Mouse (Mus musculus) retina, postnatal 7 days (tissue): ENCODE measurements around the gene Cd44.

Source experiments
- DNase-seq: peaks from one replicate; pipeline ENCODE4 v3.0.0-alpha.2; 2012; ENCODE audit warnings: low read depth, low spot score

The Cd44 gene

DNA sequence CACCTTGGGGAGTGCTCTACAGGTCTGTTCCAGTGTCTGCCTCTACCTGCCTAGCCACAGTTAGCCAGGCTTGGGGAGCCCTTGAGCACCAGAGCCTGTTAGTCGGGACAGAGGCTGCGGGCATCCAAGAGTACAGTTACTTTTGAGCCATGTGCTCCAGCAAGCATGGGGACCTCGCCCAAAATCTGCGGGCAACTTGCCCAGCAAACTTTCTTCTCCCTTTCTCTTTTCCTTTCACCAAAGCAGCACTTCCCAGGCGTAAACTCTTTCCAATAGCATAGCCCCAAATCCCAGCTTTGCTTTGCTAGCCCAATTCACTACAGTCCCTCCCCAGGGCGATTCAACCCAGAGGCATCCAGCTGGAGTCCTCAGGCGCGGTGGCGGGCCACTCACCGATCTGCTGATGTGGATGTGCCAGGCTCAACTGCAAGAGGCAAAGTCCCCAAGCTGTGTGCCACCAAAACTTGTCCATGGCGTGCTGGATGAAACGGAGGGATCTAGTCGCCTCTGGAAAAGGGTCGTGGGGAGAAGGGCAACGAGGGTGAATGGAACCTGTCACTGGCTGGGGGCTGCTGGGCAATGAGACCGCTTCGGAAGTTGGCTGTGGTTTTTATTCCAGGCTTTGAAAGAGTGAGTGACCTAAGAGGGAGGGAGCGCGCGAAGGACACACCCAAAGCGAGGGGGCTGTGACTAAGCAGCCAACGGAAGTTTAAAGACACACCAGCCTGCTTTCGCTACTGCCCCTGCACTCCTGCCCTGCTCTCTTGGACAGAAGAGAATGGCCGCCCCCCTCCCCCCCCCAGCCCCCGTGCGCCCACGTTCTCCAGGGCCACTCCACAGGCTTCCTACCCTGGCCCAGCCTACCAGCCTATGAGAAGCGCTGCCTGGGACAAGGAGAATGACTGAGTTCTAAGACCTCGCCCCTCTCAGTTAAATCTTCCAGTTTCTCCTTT lies at the start of gene Cd44:
Gene Cd44 (minus strand): TSS at position 791 of the 953 bp plus-strand sequence.
- DNase-seq = no peak

DNA sequence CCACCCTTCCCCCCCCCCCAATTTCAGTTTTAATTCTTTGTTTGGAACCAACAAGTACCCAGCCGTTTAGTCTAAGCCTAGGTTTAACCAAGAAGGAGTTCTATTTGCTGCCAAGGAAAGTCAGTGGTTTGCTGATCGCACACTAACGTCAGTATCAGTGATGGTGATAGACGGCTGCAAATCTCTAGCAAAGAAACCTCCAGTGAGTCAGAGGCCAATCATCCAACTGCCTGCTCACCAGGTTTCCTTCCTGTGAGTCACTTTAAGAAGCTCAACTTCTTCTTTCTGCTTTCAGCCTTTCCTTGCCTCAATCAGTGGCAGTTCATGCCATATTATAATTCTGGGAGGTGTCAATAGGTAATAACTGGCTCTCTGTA lies 47.0 kb upstream of the Cd44 start:
- DNase-seq = no peak

DNA sequence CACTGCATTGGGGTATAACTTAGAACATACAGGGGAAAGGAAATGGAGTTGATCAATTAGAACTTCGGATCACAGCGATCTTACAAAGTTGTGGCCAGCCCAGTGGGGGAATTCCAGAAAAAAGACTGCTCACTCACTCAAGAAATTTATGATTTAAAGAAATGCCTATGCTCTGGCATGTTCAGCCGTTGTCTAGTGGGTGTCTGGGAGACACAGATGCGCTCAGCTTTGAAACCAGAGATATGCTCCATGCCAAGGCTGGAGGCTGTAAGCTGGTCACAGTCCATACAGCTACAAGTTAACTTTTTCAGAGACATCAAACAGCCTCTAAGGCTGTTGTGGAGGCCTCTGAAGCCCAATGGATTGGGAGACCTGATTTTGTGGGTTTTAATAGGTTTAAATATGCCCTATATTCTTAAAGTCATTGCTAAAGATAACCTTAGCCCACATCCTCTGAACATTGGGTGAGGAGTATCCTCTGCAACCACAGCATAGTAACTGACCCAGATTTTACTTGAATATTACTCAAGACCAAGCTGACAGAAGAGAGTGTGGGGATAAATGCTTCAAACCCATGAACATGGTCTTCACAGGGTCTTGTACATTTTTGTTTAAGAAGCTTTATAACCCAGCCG lies 46.5 kb upstream of the Cd44 start:
- DNase-seq = no peak

- no peak for DNase-seq
Measured at GRCm38 (mm10) chr2:102945111-102945510, 43.6 kb upstream of the Cd44 start.

GRCm38 (mm10) chr2:102944415-102945012 lies 43.0 kb upstream of the Cd44 start:
- DNase-seq = no peak

GRCm38 (mm10) chr2:102943983-102944382 lies 42.5 kb upstream of the Cd44 start:
- no peak for DNase-seq

- DNase-seq = no peak
Measured at GRCm38 (mm10) chr2:102942782-102943080, 41.3 kb upstream of the Cd44 start.

- no peak for DNase-seq
Measured at GRCm38 (mm10) chr2:102941937-102942781, 40.7 kb upstream of the Cd44 start.

DNA sequence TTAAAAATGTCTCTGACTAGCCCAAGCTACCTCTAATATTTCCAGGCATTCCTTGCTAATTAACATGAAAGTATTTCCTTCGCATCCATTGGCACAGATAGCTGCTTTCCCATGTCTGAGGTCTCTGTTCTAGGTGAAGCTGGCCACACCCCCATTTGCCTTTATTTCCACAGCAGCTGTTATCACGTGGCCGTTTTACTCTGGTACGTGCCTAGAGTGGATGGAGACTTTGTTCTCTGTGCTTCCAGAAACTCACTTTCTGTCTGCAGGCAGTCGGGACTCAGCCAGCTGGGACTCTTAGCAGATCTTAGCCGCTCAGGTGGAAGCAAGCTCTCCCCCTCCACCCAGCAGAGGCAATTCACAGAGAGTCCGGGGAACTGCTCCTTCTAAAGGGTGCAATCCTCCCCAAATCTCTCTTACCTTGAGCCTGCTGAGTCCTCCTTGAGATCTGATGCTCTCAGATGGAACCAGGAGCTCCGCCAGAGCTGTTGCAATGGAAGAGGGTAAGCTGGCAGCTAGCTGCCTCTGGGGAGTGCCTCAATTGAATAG lies 39.4 kb upstream of the Cd44 start:
- DNase-seq = no peak

DNA sequence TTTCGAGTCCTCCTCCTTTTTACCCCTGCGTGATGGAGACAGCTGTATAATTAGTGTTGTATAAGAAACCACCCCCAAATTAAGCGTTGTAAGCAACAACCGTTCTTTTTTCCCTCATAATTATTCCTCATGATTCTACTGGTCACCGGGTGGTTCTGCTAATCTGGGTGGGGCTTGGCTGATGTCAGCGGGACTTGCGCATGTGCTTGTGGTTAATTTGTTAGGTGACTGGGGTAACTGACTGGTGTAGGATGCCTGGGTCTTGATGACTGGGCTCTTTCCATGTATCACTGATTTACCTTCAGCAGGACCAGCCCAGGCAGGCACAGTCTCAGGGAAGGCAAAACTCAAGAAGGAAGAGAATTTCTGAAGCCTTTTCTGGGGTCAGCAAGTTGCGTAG lies 38.7 kb upstream of the Cd44 start:
- no peak for DNase-seq

DNA sequence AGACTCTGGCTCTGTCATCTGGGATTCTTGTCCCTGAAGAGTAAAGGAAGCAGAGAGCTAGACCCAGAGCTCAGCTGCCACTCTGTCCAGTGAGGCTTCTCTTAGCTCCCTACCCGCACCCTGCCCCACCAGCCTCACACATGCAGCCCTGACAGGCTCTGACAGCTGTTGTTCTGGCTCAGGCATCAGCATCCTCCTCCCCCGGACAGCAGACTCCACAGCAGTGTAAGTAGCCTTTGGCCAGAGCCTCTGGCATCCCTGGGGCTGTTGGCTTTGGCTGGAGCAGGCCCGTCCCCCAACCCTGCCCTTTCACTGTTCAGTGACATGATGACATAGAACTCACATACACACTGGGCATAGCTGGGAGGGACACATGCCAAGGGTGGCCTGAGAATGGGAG lies 35.4 kb upstream of the Cd44 start:
- DNase-seq = no peak

GRCm38 (mm10) chr2:102934834-102935233 lies 33.4 kb upstream of the Cd44 start:
- DNase-seq = no peak

GRCm38 (mm10) chr2:102933787-102934186 lies 32.3 kb upstream of the Cd44 start:
- no peak for DNase-seq

DNA sequence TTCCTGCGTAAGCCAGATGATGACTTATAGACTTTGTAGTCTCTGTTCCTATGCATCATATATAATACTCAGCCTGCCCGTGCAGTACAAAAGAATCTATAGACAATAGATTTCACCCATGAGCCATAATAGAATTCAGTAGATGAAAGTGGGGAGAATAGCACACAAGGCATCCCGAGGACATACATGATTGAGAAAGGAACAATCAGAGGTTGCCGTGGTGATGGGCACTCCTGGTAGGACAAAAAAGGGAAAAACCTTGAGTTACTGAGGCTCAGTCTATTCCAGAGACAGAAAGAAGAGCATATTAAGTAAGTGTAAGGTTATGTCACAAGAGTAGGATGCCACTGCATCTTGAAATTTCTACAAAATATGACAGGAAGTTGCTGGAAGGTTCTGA lies 31.7 kb upstream of the Cd44 start:
- no peak for DNase-seq

DNA sequence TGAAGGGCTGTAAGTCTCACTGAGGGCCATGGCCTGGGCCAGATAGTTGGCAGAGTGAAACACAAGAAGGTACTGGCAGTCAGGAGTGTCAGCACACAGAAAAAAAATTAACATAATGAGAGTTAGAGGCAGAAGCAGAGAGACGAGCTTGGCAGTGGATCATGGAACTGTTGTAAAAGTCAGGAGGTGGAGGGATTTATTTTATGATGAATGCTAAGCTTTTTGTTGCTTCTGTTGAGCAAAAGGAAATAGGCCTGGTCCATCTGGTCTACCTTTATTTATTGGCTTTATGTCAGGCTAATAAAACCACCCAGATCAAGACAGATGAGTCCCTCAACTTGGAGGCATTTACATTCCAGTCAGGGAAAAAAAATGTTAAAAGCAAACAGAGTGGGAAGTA lies 31.2 kb upstream of the Cd44 start:
- no peak for DNase-seq

GRCm38 (mm10) chr2:102928211-102928610 lies 26.7 kb upstream of the Cd44 start:
- no peak for DNase-seq

GRCm38 (mm10) chr2:102924480-102924879 lies 23.0 kb upstream of the Cd44 start:
- no peak for DNase-seq

GRCm38 (mm10) chr2:102923682-102924081 lies 22.2 kb upstream of the Cd44 start:
- no peak for DNase-seq

DNA sequence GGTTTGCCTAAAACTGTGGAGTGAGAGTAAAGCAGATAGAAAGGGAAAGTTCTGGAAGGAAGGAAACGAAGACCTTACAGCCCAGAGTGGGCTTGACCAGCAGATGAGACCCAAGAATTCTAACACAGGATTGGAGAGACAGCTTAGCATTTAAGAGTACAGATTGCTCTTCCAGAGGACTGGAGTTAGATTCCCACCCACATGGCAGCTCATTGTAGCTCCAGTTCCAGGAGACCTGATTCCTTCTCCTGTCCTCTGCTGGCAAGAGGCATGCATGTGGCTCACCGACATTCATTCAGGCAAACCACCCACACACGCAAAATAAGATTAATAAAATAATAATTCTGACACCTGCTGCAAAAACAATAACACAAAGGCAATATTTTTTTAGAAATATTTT lies 20.6 kb upstream of the Cd44 start:
- no peak for DNase-seq

- no peak for DNase-seq
Measured at GRCm38 (mm10) chr2:102918301-102918700, 16.8 kb upstream of the Cd44 start.

DNA sequence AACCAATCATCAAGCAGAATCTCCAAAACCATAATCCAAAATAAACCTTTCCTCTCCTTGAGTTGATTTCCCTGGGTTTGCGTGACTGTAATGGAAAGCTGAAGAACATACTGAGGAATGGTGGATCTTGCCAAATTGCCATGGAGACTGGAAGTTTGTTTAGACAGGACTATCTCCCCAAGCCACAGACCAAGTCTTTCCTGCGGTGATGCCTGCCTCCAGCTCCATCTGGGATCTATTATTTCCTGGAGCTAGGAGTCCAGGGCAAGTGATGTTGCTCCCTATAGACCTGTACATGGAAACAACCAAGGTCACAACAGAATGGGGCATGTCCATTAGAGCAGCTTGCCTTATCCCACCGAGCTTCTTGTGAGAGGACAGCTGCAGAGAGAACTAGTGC lies 15.1 kb upstream of the Cd44 start:
- no peak for DNase-seq

- no peak for DNase-seq
Measured at GRCm38 (mm10) chr2:102914675-102915074, 13.2 kb upstream of the Cd44 start.
